Mouse (Mus musculus) C2C12 (cell line): ENCODE data around the gene Arhgap32.

Experiments
- CEBPB ChIP-seq: IDR thresholded peaks from one replicate; pipeline ENCODE4 v1.6.1; 2011; ENCODE audit warnings: low read depth, mild to moderate bottlenecking, control low read depth, moderate library complexity
- CTCF ChIP-seq: IDR thresholded peaks from one replicate; pipeline ENCODE4 v1.5.1; 2011; ENCODE audit not compliant: control insufficient read depth, insufficient read depth, insufficient read length
- FOSL1 ChIP-seq: IDR thresholded peaks from one replicate; pipeline ENCODE4 v1.8.0; 2011; ENCODE audit warnings: mild to moderate bottlenecking, low read length; ENCODE audit not compliant: poor library complexity, insufficient read depth, severe bottlenecking
- MAX ChIP-seq: IDR thresholded peaks from one replicate; pipeline ENCODE4 v1.6.1; 2011; ENCODE audit warnings: mild to moderate bottlenecking, control low read depth
- MYOD1 ChIP-seq: IDR thresholded peaks from one replicate; pipeline ENCODE4 v1.6.1; 2011; ENCODE audit warnings: low read depth; ENCODE audit not compliant: control insufficient read depth, insufficient read length
- MYOG ChIP-seq: IDR thresholded peaks from one replicate; pipeline ENCODE4 v1.6.1; 2011; ENCODE audit not compliant: control insufficient read depth, insufficient read length; ENCODE audit errors: extremely low read depth
- USF1 ChIP-seq: IDR thresholded peaks from one replicate; pipeline ENCODE4 v1.6.1; 2011; ENCODE audit warnings: low read depth, mild to moderate bottlenecking, control low read depth, moderate library complexity

DNA sequence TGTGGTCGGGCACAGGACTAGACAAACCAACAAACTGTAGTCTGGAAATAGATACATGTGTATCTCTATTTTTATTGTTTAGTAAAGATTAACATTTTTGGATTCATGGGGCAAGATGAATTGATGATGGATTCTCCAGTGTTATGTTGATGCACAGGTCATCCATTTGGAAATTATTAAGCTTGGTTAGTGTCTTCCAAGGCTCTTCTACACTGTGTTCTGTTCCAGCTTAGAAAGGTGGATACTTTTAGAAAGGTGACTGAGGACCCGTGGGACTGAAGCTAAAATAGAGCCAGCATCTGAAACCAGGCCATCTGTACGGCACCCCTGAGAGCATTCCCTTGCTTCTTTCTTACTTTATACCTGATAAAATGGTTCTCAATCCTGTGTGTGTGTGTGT lies 41.3 kb downstream of the Arhgap32 start:
- TF ChIP-seq CTCF (no peak), USF1 (no peak), MAX (no peak), MYOG (no peak), CEBPB (no peak), MYOD1 (no peak), FOSL1 (no peak)
